Comparison of ENCODE assay signal across 7 mouse cellular contexts in genomic region chr6:113852318-113852717, GRCm38 (mm10).
DNase-seq lines count a peak whose midpoint lies in the region; ATAC-seq and TF ChIP-seq lines count a peak whose summit lies in the region.

No protein-coding gene starts in this region.

- H3K4me1 ChIP-seq in kidney, adult 2 months (ENCODE audit: control insufficient read depth, insufficient read depth, low read length), result no peaks in the 10 kb centered on the region
- no peaks in the 10 kb centered on the region for H3K4me1 ChIP-seq in lung, postnatal 0 days (ENCODE audit: insufficient read depth, low read depth, low read length)

- H3K9me3 ChIP-seq in lung, postnatal 0 days (ENCODE audit: low read length), result no peaks in the 10 kb centered on the region

- no peak for TF ChIP-seq CTCF in kidney, adult 2 months (conservative IDR thresholded peaks at IDR 0.05; ENCODE audit: insufficient read depth, insufficient read length, low read depth, low read length)
- no peak for TF ChIP-seq CTCF in lung, postnatal 0 days (IDR thresholded peaks at IDR 0.05)

- no peaks in the 10 kb centered on the region for H3K27me3 ChIP-seq in kidney, adult 2 months (replicated peaks; ENCODE audit: control insufficient read depth, insufficient read depth, low read length)
- H3K27me3 ChIP-seq in lung, postnatal 0 days (replicated peaks; ENCODE audit: insufficient read depth, low read length), result no peaks in the 10 kb centered on the region

- no peak overlapping the region for H3K27ac ChIP-seq in kidney, adult 2 months (ENCODE audit: insufficient read depth, low read depth, low read length)
- H3K27ac ChIP-seq in lung, postnatal 0 days (ENCODE audit: low read length), result no peak overlapping the region

- H3K9ac ChIP-seq in lung, postnatal 0 days (replicated peaks; ENCODE audit: low read depth), result no peak overlapping the region

- no peak for TF ChIP-seq POLR2A in kidney, adult 2 months (IDR thresholded peaks at IDR 0.05; ENCODE audit: low read depth, low read length)

- no peak overlapping the region for H3K4me2 ChIP-seq in lung, postnatal 0 days (replicated peaks; ENCODE audit: low read depth, low read length)

- no peak overlapping the region for H3K4me3 ChIP-seq in kidney, adult 2 months (ENCODE audit: insufficient read depth, low read depth, low read length)
- H3K4me3 ChIP-seq in lung, postnatal 0 days (ENCODE audit: low read depth, low read length), result no peak overlapping the region

- H3K36me3 ChIP-seq in kidney, adult 2 months (ENCODE audit: control insufficient read depth, insufficient read depth, low read length), result no peaks in the 10 kb centered on the region
- no peaks in the 10 kb centered on the region for H3K36me3 ChIP-seq in lung, postnatal 0 days (ENCODE audit: insufficient read depth, low read length)

- 6% methylated on average over 3 of the region's 3 CpGs for WGBS in kidney, adult 2 months
- 7% methylated on average over 3 of the region's 3 CpGs for WGBS in lung, postnatal 0 days

- 0 out of 2 replicates have a peak, but pooled peaks have one; percentile 10 for TF ChIP-seq EP300 in lung, postnatal 0 days (IDR thresholded peaks at IDR 0.05)

- peak; percentile 72 for ATAC-seq in lung, postnatal 0 days

- DNase-seq in spleen, postnatal 4 days (ENCODE audit: low spot score in 2 of 2), result peak; percentile 37 to 66
- no peak for DNase-seq in spleen, adult 18-20 months
- peak; percentile 39 for DNase-seq in adrenal gland, postnatal 25 days
- DNase-seq in gastrocnemius, adult 8-10 months (ENCODE audit: low spot score in 2 of 2), result peak; percentile 32 to 38
- DNase-seq in kidney, adult 2 months, result peak; percentile 54
- DNase-seq in lung, postnatal 0 days (ENCODE audit: low spot score), result peak; percentile 82
- peak; percentile 70 to 77 for DNase-seq in urinary bladder, postnatal 4 days (ENCODE audit: low spot score in 2 of 2)

Comparison
In these comparisons a context has a peak if more than half of its experiments do, and no peak if none do; other contexts are left out.
1. DNase-seq: peak in spleen, postnatal 4 days (2 of 2), adrenal gland, postnatal 25 days (single experiment), gastrocnemius, adult 8-10 months (2 of 2), kidney, adult 2 months (single experiment), lung, postnatal 0 days (single experiment) and urinary bladder, postnatal 4 days (2 of 2); none in spleen, adult 18-20 months (0 of 2).